Mouse (Mus musculus) neural tube, embryonic 14.5 days (tissue): Measurements from ENCODE around the gene Ntf3. TPM values are rescaled to one million over a fixed set of nuclear protein-coding genes. Genes with fewer than 3 reads are reported as not detected.

Source experiments
- ATAC-seq: fragments of 200-750 bp; cut with Nextera tagmentation; 2 replicates; pipeline ENCODE4 v1.8.0; 2017; ENCODE audit warnings: low read depth, mild to moderate bottlenecking, moderate TSS enrichment, moderate library complexity
- H3K27ac ChIP-seq: fragments of 300-500 bp; sonication (generic); 2 replicates; pipeline ENCODE4 v1.5.1; 2014; ENCODE audit warnings: low read depth, mild to moderate bottlenecking, control low read depth, low read length, moderate library complexity, mixed read lengths
- H3K27me3 ChIP-seq: fragments of 300-500 bp; sonication (generic); 2 replicates; pipeline ENCODE4 v1.6.1; 2014; ENCODE audit warnings: low read length; ENCODE audit not compliant: control insufficient read depth, insufficient read depth
- H3K36me3 ChIP-seq: fragments of 300-500 bp; sonication (generic); 2 replicates; pipeline ENCODE4 v1.6.1; 2014; ENCODE audit warnings: low read length, mixed read lengths; ENCODE audit not compliant: control insufficient read depth, insufficient read depth
- H3K4me1 ChIP-seq: fragments of 300-500 bp; sonication (generic); 2 replicates; pipeline ENCODE4 v1.6.1; 2014; ENCODE audit warnings: low read length; ENCODE audit not compliant: control insufficient read depth, insufficient read depth
- H3K4me2 ChIP-seq: fragments of 300-500 bp; sonication (generic); 2 replicates; pipeline ENCODE4 v1.6.1; 2014; ENCODE audit warnings: mild to moderate bottlenecking, low read depth, low read length, control low read depth
- H3K4me3 ChIP-seq: fragments of 300-500 bp; sonication (generic); 2 replicates; pipeline ENCODE4 v1.5.1; 2014; ENCODE audit warnings: low read depth, low read length, control low read depth, mixed read lengths
- H3K9ac ChIP-seq: fragments of 300-500 bp; sonication (generic); replicated peaks from 2 replicates; pipeline ENCODE4 v1.6.1; 2014; ENCODE audit warnings: low read depth, mild to moderate bottlenecking, control low read depth, low read length, mixed read lengths
- H3K9me3 ChIP-seq: fragments of 300-500 bp; sonication (generic); 2 replicates; pipeline ENCODE4 v1.6.1; 2016; ENCODE audit warnings: low read length; ENCODE audit not compliant: control insufficient read depth
- WGBS: fragments of 180-500 bp; shearing (Covaris S2); extraction: QIAGEN DNeasy Blood & Tissue Kit; methylation state at CpG from one replicate; pipeline ENCODE4 v1.1.7; 2014; 5-methylcytosine and 5-hydroxymethylcytosine counted together
- polyA plus RNA-seq: library from polyadenylated mRNA; unstranded; fragments of >200 nt; fragmentation: Nextera tagmentation; extraction: Ambion mirVana; gene quantifications from 2 replicates; pipeline ENCODE4 v1.2.1, GENCODE M21; 2014

Gene Ntf3
- polyA plus RNA-seq, 1 experiment from 2014 or later, result 6.4 TPM

DNA sequence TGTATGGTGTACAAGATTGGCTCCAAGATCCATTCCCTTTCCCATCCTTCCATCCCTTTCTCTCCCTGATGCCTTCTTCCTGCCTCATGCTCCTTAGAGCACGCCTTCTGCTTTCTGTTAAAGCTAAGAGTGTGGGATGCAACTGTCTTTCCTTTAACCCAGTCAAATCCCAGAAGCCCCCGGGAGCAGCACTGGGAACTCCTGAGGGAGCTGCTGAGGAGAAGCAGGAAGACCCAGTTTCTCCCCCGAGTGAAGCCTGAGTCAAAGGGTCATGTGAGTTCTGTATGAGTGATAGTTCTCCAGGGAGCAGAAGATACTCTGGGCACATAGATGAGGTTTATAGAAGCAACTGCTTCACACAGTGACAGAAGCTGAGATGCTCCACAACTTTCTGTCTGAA, 109.0 kb downstream of the Ntf3 start:
- ATAC-seq, result no peak
- Histone ChIP-seq H3K9me3 (no peaks in the 10 kb centered on the region), H3K27me3 (no peaks in the 10 kb centered on the region)

DNA sequence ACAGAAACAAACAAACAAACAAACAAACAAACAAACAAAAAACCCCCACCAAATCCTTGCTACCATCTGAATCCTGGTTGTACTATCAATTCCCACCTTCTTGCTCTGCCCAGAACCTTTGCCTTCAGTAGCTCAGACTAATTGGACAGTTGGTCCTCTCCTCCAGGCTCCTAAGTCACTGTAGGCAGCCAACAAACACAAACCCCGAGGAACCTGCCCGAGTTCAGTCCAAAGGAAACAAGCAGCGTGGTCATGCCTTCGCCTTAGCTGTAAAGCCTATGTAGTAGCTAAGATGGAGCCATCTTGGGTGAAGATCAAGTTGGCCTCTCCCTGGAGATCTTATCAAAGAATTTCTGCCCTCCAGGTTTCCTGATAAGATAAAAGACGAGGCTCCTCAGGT, 113.6 kb downstream of the Ntf3 start:
- Histone ChIP-seq H3K27ac (no peak overlapping the region), H3K4me3 (no peak overlapping the region), H3K9me3 (no peaks in the 10 kb centered on the region), H3K27me3 (no peaks in the 10 kb centered on the region), H3K9ac (no peak overlapping the region), H3K4me1 (no peaks in the 10 kb centered on the region), H3K4me2 (no peak overlapping the region), H3K36me3 (no peaks in the 10 kb centered on the region)
- no peak for ATAC-seq
- WGBS, result 88% methylated on average over 5 of the region's 5 CpGs

More for the DNA sequence above, 109.0 kb downstream of the Ntf3 start:
- no peaks in the 10 kb centered on the region for H3K4me1 ChIP-seq
- no peak overlapping the region for H3K9ac ChIP-seq
- H3K36me3 ChIP-seq, result no peaks in the 10 kb centered on the region
- H3K27ac ChIP-seq, result no peak overlapping the region
- 80% methylated on average over 3 of the region's 3 CpGs for WGBS
- no peak overlapping the region for H3K4me2 ChIP-seq
- no peak overlapping the region for H3K4me3 ChIP-seq
